Mouse (Mus musculus) kidney, postnatal 10 days (tissue): ENCODE results near the gene Myh6.

Source experiments
- DNase-seq: peaks from one replicate; pipeline ENCODE4 v3.0.0; 2021; ENCODE audit warnings: mixed read lengths

Gene Myh6

GRCm38 (mm10) chr14:54929801-54930200, 36.9 kb downstream of the Myh6 start:
- no peak for DNase-seq

GRCm38 (mm10) chr14:54927296-54927695, 39.4 kb downstream of the Myh6 start:
- no peak for DNase-seq

DNA sequence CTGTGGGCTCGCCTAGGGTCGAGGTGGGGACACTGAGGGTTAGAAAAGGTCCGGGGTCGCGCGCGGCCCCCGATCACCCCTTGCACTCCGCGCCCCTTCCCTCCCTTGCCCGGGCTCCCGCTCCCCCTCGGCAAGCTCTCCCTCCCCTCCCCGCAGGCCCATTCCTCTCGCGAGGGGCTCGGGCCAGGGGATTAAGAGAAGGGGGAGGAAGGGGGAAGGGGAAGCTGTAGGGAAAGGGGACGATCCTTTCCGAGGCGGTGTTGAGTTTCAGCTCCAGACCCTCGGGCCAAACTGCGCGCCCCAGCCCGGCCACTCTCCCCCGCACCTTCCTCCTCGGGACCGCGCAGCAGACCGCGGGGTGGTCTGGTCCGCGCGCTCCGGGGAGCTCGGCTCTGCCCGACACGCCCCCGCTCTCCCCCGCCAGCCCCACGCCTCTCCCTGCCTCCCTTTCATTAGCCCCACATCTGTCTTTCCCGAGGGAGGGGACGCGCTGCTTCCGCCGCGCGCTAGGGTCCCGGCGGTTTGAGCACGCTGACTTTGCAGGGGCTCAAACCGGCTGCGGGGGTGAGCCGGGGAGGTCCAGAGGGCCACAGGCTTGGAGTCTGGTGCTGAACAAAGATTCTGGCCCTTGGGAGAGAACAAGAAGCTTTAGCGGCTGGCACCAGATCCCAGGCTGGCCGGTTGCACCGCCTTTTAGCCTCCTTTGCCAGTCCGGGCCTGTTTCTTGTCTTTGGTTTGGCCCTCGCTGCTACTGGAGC, 40.1 kb downstream of the Myh6 start:
- DNase-seq, result peak; percentile 78

GRCm38 (mm10) chr14:54925349-54926342, 41.1 kb downstream of the Myh6 start, which contains the start of gene Efs:
Efs (minus strand) TSS chr14:54926126.
- DNase-seq, result peak; percentile 80

- DNase-seq, result peak; percentile 52
Observed at GRCm38 (mm10) chr14:54924641-54925348, 41.9 kb downstream of the Myh6 start.

DNA sequence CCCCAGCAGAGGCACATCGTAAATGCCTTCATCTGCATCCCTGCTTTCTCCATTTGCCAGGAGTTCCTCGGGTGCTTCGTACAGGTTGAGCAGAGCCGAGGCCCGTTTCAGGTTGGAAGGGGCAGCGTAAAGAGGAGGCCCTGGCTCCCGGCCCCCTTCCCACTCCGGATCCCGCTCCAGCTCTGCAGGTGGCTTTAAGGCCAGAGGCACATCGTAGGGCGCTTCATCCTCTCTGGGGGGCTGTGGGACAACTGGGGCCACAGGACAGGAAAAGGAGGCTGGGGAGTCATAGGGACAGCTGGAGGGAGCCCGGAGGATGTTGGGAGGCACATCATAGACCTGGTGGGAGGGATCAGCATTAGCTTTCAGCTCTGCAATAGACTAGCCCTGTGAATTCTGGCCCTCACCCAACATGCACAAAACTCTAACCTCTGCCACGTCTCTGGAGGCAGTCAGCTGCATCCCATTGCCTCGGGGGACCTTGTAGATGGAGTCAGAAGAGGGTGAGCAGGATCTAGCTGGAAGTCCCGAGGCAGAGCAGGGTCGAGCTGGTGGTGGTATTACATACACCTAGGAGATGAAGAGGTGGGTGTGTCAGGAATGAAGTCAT, 46.5 kb downstream of the Myh6 start:
- DNase-seq, result peak; percentile 63

DNA sequence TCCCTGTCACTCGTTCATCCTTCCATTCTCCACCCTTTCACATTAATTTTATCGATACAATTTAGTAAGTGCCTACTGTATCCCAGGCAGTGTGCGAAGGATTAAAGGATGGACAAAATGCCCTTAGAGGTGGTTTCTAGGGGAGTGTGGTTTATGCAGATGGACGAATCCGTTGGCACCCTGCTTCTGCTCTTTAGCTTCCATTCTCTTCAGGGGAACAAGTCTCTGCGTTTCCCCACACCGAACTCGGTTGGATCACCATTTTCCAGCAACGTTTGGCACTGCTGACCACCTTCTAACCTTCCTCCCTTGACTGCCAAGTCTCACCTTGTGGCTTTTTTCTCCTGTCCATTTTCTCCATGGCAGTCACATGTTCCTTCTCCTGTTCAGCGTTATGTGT, 53.4 kb downstream of the Myh6 start:
- DNase-seq, result no peak

- DNase-seq, result peak; percentile 87
Observed at GRCm38 (mm10) chr14:54912886-54913285, 53.8 kb downstream of the Myh6 start, which contains the start of gene Slc22a17. Slc22a17 (minus strand) TSS chr14:54913132.

GRCm38 (mm10) chr14:54912109-54912850, 54.4 kb downstream of the Myh6 start:
- DNase-seq, result peak; percentile 59

GRCm38 (mm10) chr14:54908682-54909081, 58.0 kb downstream of the Myh6 start:
- DNase-seq, result no peak

- no peak for DNase-seq
Observed at GRCm38 (mm10) chr14:54903641-54904040, 63.1 kb downstream of the Myh6 start.

DNA sequence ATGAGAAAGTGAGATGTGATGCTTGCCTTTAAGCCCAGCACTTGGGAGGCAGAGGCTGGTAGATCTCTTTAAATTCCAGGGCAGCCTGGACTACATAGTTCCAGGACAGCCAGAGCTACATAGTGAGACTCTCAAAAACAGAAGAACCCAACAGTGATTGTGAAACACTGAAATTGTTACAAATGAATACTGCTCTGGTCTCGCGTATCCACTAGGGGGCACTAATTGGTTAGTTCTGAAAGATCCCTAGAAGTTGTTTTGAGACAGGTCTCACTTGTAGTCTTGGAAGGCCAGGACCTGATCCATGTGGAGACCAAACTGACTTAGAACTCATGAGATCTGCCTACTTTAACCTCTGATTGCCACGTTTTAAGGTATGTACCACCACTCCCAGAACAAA, 66.3 kb downstream of the Myh6 start:
- DNase-seq, result peak; percentile 83

DNA sequence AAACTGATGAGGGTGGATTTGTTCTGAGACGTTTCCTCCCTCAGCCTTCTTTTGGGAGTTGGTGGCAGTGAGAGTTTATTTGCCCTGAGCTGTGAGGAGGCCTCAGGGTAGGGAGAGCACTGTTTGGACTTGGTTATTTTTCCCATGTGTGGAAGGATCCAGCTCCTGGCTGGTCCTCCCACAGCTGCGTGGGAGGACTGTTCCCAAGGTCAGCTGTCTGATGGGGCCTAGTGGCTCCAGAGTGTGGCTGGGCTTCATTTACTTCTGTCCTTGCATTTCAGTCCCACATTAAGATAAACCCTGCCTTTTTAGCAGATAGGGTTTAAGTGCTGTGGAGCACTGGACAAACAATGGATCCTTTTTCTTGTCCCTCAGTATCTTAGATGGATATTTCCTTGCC, 69.3 kb downstream of the Myh6 start:
- peak; percentile 28 for DNase-seq

DNA sequence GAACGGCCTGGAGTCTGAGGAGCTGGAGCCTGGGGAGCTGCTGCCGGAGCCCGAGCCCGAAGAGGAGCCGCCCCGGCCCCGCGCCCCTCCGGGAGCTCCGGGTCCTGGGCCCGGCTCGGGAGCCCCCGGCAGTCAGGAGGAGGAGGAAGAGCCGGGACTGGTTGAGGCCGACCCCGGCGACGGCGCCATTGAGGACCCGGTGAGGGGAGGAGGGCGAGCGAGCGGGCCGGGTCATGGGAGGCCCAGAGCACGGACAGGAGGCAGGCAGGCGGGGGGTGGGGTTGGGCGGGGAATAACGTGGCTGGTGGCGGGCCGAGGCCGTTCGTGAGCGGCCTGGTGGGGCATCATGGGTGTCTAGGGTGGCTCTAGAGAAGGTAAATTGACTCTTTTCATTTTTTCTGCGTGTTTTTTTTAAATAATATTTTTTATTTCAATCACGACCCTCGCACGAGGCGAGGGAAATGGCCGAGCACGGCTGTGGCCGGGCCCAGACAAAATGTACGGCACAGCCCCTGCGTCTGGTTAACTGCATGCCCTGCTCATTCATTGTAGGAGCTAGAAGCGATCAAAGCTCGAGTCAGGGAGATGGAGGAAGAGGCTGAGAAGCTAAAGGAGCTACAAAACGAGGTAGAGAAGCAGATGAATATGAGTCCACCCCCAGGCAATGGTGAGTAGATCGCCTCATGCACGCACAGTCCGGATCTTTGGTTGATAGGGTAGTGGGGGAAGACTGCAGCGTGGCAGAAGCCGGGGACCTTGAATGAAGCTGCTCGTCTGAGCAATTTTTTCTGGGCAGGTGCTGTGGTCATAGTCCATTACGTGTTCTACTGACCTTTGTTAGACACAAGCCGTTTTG, 72.2 kb downstream of the Myh6 start:
- peak; percentile 79 for DNase-seq

GRCm38 (mm10) chr14:54893651-54894181, 73.0 kb downstream of the Myh6 start:
- peak; percentile 96 for DNase-seq

- no peak for DNase-seq
Observed at GRCm38 (mm10) chr14:54892200-54892599, 74.5 kb downstream of the Myh6 start, which contains the start of gene Pabpn1. Pabpn1 (plus strand) TSS chr14:54892500.
